Mouse (Mus musculus) cortical plate, adult 2 months (tissue): ENCODE data around the gene Fam222b.

Experiments
- CTCF ChIP-seq: fragments of 200-500 bp; IDR thresholded peaks from 2 replicates; pipeline ENCODE4 v1.5.1; 2011; ENCODE audit warnings: mild to moderate bottlenecking, control low read depth, low read length; ENCODE audit not compliant: insufficient read depth; ENCODE audit errors: extremely low read depth
- POLR2A ChIP-seq: fragments of 200-500 bp; IDR thresholded peaks from 2 replicates; pipeline ENCODE4 v1.6.1; 2011; ENCODE audit warnings: mild to moderate bottlenecking, low read length, control low read depth; ENCODE audit not compliant: insufficient read depth; ENCODE audit errors: extremely low read depth

GRCm38 (mm10) chr11:78133915-78134314 lies 39.5 kb downstream of the Fam222b start:
- TF ChIP-seq POLR2A (no peak), CTCF (no peak)
